Mouse (Mus musculus): ENCODE results near the gene Gm8947.

- TF ChIP-seq EP300 (IDR thresholded peaks at IDR 0.05; ENCODE audit: low read depth) (no peak), CTCF (IDR thresholded peaks at IDR 0.05; ENCODE audit: low read depth) (no peak)
Measured at GRCm38 (mm10) chr1:151236141-151236930, 44.2 kb downstream of the Gm8947 start.
